Mouse (Mus musculus): Measurements from ENCODE around the gene Ogg1. TPM values are rescaled to one million over a fixed set of nuclear protein-coding genes. Genes with fewer than 3 reads are reported as not detected.
A peak's percentile ranks its signal among the peaks of the same experiment; 100 is the strongest.

The Ogg1 gene
- polyA plus RNA-seq, 1 experiment from 2014 or later = 26.2 TPM

DNA sequence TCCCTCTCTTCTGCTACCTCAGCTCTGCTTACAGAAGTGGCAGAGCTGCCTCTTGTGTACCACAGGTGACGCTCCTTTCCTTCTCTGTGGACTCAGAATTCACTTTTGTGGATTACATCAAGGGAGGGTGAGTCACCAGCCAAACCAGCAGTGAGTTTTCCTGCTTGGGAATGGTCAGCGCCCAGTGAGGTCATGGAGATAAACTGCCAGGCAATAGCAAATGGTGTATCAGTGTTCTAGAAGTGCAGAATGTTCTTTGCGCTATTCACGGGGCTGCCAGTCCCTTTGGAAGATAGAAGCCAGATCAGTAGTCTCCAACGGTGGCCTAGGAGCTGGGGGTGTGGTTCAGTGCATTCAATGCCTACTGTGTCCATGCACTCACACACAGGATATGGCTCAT lies 33.8 kb upstream of the Ogg1 start:
- in situ Hi-C loops (cut with MboI; ENCODE audit: low pct_unique_long_range_greater_than_20kb) = no loop called here
- CTCF ChIA-PET = interaction anchor here (1.1 to 1.5 kb wide), 2 partner anchors 8 to 9 kb away, joined by 3 to 4 read pairs; no protein-coding TSS in a partner anchor
- peak; percentile 34 for ATAC-seq
- no peak for DNase-seq (ENCODE audit: low read depth, low spot score)
- POLR2A ChIA-PET = no interaction called here
- no peaks in the 10 kb centered on the region for H3K27me3 ChIP-seq
- no peak for TF ChIP-seq CTCF (IDR thresholded peaks at IDR 0.05)

- TF ChIP-seq CTCF (IDR thresholded peaks at IDR 0.05) = no peak
- in situ Hi-C loops (cut with MboI; ENCODE audit: low pct_unique_long_range_greater_than_20kb) = no loop called here
- ATAC-seq (no peak), DNase-seq (ENCODE audit: low read depth, low spot score) (no peak)
- ChIA-PET CTCF (no interaction called here), POLR2A (no interaction called here)
- H3K27me3 ChIP-seq = no peaks in the 10 kb centered on the region
Measured at GRCm38 (mm10) chr6:113296046-113296445, 30.7 kb upstream of the Ogg1 start.

GRCm38 (mm10) chr6:113296639-113297038 lies 30.1 kb upstream of the Ogg1 start:
- ATAC-seq = no peak
- no peaks in the 10 kb centered on the region for H3K27me3 ChIP-seq
- no peak for DNase-seq (ENCODE audit: low read depth, low spot score)
- ChIA-PET CTCF (no interaction called here), POLR2A (no interaction called here)
- in situ Hi-C loops (cut with MboI; ENCODE audit: low pct_unique_long_range_greater_than_20kb) = no loop called here
- no peak for TF ChIP-seq CTCF (IDR thresholded peaks at IDR 0.05)

DNA sequence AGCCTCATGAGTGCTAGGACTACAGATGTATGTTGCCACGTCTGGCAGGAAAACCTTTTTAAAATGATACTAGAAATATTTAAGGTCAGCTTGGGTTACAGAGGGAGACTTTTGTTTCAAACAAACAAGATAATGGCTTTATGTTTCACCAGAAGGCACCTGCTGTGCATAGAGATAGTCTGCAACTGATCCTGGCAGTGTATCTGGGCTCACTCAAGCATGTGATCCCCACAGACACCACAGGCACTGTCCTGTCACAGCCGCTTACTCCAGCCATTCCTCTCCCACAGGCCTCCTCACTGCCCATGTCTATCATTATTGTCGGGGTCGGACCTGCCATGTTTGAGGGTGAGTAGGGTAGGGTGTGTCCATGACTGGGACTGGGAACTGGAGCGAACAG lies 25.4 kb upstream of the Ogg1 start:
- ATAC-seq (no peak), DNase-seq (ENCODE audit: low read depth, low spot score) (no peak)
- H3K27me3 ChIP-seq = no peaks in the 10 kb centered on the region
- ChIA-PET POLR2A (no interaction called here), CTCF (interaction anchor here (0.8 to 1.5 kb wide), 5 partner anchors 9 to 601 kb away, joined by 3 to 6 read pairs (median 4); no protein-coding TSS in a partner anchor)
- in situ Hi-C loops (cut with MboI; ENCODE audit: low pct_unique_long_range_greater_than_20kb) = loop anchor here (5.0 to 10.0 kb wide), 2 partner anchors 259 to 607 kb away; partner anchors contain the start of gene Rad18
- no peak for TF ChIP-seq CTCF (IDR thresholded peaks at IDR 0.05)

- no peak for ATAC-seq
- H3K27me3 ChIP-seq = no peaks in the 10 kb centered on the region
- in situ Hi-C loops (cut with MboI; ENCODE audit: low pct_unique_long_range_greater_than_20kb) = loop anchor here (5.0 to 10.0 kb wide), 2 partner anchors 260 to 607 kb away; partner anchors contain the start of gene Rad18
- DNase-seq (ENCODE audit: low read depth, low spot score) = no peak
- no peak for TF ChIP-seq CTCF (IDR thresholded peaks at IDR 0.05)
- ChIA-PET CTCF (interaction anchor here (0.8 to 2.0 kb wide), 7 partner anchors 9 to 602 kb away, joined by 3 to 6 read pairs (median 4); partner anchors contain the start of gene Cpne9), POLR2A (no interaction called here)
Measured at GRCm38 (mm10) chr6:113302258-113302657, 24.5 kb upstream of the Ogg1 start.

DNA sequence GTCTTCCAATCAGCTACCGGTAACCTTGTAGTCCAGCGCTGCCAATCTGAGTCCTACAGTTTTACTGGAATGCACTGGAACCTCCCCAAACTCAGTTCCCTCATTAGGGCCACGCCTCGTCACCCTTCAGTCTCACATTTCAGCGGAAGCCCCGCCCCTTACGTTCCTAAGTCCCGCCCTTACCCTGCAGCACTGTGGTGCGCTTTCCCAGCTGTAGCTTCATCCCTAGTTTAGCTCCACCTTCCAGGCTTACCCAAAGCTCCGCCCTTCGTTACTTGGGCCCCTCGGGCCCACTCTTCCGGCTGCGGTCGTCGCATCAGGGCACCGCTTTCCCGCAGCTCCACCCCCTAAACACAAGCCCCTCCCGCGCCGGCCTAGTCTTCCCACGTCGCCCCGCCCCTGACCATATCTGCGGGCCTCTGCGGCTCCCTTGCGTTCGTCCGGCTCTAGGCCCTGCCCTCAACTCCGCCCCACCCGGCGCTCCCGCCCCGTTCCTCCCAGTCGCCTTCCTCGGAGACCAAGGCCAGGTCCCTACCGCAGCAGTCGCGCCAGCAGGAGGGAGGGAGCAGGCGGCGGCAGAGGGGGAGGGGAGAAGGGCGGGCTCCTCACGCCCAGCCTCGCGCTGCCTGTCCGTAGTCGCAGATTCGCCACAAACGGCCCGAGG lies 20.3 kb upstream of the Ogg1 start:
- POLR2A ChIA-PET = interaction anchor here (0.6 kb wide), 1 partner anchor 200 kb away, joined by 4 read pairs; no protein-coding TSS in a partner anchor
- no peaks in the 10 kb centered on the region for H3K27me3 ChIP-seq
- ATAC-seq (peak; percentile 95), DNase-seq (ENCODE audit: low read depth, low spot score) (peak; percentile 96)
- CTCF ChIA-PET = interaction anchor here (1.5 to 3.2 kb wide), 4 partner anchors 13 to 269 kb away, joined by 3 to 16 read pairs (median 5); no protein-coding TSS in a partner anchor
- in situ Hi-C loops (cut with MboI; ENCODE audit: low pct_unique_long_range_greater_than_20kb) = loop anchor here (10.0 kb wide), 1 partner anchor 612 kb away; the partner anchor contains the start of gene Rad18
- no peak for TF ChIP-seq CTCF (IDR thresholded peaks at IDR 0.05)

DNA sequence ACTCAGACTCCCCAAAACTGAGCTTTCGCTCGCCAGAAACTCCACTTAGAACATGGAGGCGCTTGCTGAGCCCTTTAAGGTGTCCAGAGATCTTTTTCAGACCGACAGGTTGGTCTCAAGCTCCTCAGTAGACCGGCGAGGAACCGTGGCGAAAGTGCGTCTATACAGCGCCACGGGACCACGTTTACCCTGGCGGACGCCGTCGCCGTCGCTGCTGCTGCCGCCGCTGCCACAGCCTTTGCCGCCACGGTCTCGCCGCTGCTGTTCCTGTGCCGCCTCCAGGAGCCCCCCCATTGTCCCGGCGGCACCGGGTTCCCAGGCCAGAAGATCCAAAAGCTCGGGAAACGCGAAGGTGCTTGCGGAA lies 19.8 kb upstream of the Ogg1 start, which contains the start of gene Brpf1:
Gene Brpf1 (plus strand): TSS at position 152 of the 364 bp plus-strand sequence.
- DNase-seq (ENCODE audit: low read depth, low spot score) (no peak), ATAC-seq (peak; percentile 20)
- in situ Hi-C loops (cut with MboI; ENCODE audit: low pct_unique_long_range_greater_than_20kb) = loop anchor here (10.0 kb wide), 1 partner anchor 612 kb away; the partner anchor contains the start of gene Rad18
- no peaks in the 10 kb centered on the region for H3K27me3 ChIP-seq
- POLR2A ChIA-PET = interaction anchor here (0.6 kb wide), 1 partner anchor 201 kb away, joined by 4 read pairs; no protein-coding TSS in a partner anchor
- CTCF ChIA-PET = interaction anchor here (0.9 to 2.4 kb wide), 3 partner anchors 10 to 18 kb away, joined by 3 to 6 read pairs (median 4); no protein-coding TSS in a partner anchor
- no peak for TF ChIP-seq CTCF (IDR thresholded peaks at IDR 0.05)

DNA sequence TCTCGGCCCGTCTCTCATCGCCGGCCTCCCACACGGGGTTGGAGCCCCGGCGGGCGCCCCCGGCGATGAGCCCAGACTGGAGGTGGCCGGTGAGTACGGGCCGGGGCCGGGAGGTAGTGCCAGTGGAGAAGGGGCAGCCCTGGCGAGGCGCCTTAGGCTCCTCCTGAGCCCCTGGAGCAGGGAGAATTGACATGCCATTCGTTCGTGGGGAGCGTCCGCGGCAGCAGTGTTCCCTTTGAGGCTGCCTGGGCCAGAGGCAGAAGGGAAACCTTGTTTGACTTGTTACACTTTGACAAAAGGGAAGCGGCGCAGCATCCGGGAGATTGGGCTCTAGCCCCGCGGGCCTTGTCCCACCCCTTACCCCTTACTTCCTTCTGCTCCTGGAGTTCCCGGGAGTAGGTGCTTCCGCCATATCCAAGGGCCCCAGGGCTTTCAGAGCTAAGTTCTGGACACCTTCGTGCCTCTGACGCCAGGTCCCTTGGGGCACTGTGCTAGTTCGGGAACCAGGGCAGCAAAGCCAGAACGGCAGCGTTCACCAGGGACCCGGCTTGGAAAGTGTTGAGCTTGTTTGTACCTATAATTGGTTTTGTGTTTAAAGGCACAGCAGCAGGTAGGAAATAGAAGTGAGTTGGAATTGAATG lies 19.2 kb upstream of the Ogg1 start:
- ChIA-PET POLR2A (interaction anchor here (0.6 to 0.9 kb wide), 2 partner anchors 19 to 201 kb away, joined by 4 read pairs; partner anchors contain the start of gene Ogg1), CTCF (interaction anchor here (0.9 to 2.4 kb wide), 4 partner anchors 10 to 269 kb away, joined by 3 to 7 read pairs (median 5); no protein-coding TSS in a partner anchor)
- no peak for ATAC-seq
- no peak for DNase-seq (ENCODE audit: low read depth, low spot score)
- TF ChIP-seq CTCF (IDR thresholded peaks at IDR 0.05) = no peak
- H3K27me3 ChIP-seq = no peaks in the 10 kb centered on the region
- in situ Hi-C loops (cut with MboI; ENCODE audit: low pct_unique_long_range_greater_than_20kb) = loop anchor here (10.0 kb wide), 1 partner anchor 613 kb away; the partner anchor contains the start of gene Rad18

DNA sequence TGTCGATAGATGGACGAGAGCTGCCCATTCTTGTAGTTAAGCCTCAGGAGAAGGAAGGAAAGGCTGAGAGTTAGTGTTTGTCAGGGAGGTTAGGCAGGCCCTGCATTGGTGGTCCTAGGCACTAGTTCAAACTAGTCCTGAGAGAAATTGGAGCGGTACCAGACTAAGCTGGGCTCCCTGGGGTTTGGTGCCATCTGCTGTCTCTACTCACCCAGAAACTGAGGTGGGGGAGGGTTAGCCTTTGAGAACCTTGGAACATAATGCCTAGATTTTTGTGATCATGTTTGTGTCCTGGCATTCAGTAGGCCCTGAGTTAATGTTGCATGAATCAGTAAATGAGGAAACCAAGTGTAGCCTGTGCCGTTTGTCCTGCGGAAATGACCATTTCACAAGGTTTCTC lies 18.6 kb upstream of the Ogg1 start:
- ChIA-PET POLR2A (interaction anchor here (0.7 to 0.9 kb wide), 2 partner anchors 19 to 128 kb away, joined by 3 to 4 read pairs; partner anchors contain the start of gene Ogg1), CTCF (interaction anchor here (0.9 to 2.4 kb wide), 4 partner anchors 9 to 270 kb away, joined by 3 to 7 read pairs (median 5); no protein-coding TSS in a partner anchor)
- no peak for TF ChIP-seq CTCF (IDR thresholded peaks at IDR 0.05)
- ATAC-seq (no peak), DNase-seq (ENCODE audit: low read depth, low spot score) (no peak)
- in situ Hi-C loops (cut with MboI; ENCODE audit: low pct_unique_long_range_greater_than_20kb) = loop anchor here (10.0 kb wide), 1 partner anchor 613 kb away; the partner anchor contains the start of gene Rad18
- no peaks in the 10 kb centered on the region for H3K27me3 ChIP-seq

DNA sequence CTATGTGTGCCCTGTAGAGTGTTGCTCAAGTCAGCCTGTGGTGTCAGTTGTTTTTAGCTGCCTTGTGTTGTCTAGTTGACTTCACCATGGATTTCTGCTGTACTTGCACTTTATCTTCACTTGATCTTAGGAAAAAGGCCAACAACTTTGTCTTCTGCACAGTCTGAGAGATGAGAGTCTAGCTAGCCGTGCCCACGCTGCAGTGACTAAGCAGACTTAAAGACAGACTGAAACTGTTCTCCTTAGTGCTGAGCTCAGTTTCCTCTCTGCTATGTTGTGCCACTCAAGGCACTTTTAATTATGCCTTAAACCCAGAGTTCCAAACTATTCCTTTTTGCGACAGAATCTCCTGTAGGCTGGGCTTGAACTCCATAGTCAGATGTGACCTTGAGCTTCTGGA lies 10.8 kb upstream of the Ogg1 start:
- ChIA-PET CTCF (interaction anchor here (1.2 to 2.1 kb wide), 2 partner anchors 9 to 278 kb away, joined by 4 to 9 read pairs; no protein-coding TSS in a partner anchor), POLR2A (interaction anchor here (1.0 kb wide), 2 partner anchors 15 to 28 kb away, joined by 3 read pairs; partner anchors contain the start of gene Camk1)
- no peak for DNase-seq (ENCODE audit: low read depth, low spot score)
- ATAC-seq = no peak
- no peaks in the 10 kb centered on the region for H3K27me3 ChIP-seq
- TF ChIP-seq CTCF (IDR thresholded peaks at IDR 0.05) = no peak
- in situ Hi-C loops (cut with MboI; ENCODE audit: low pct_unique_long_range_greater_than_20kb) = no loop called here

All from Patski (cell line).